Mouse (Mus musculus) right cerebral cortex, adult 18-20 months (tissue): Measurements from ENCODE around the gene Fgfr4.
"Not testable (repeated sequence)": the region's sequence is repeated elsewhere in the genome, so short reads cannot be mapped to it uniquely, and the experiment has no call there.

Experiments
- DNase-seq: peaks from one replicate; pipeline ENCODE4 v3.0.0; 2022; ENCODE audit warnings: mixed read lengths

The Fgfr4 gene

GRCm38 (mm10) chr13:55172336-55172770 is 19.9 kb downstream of the Fgfr4 start:
- no peak for DNase-seq

DNA sequence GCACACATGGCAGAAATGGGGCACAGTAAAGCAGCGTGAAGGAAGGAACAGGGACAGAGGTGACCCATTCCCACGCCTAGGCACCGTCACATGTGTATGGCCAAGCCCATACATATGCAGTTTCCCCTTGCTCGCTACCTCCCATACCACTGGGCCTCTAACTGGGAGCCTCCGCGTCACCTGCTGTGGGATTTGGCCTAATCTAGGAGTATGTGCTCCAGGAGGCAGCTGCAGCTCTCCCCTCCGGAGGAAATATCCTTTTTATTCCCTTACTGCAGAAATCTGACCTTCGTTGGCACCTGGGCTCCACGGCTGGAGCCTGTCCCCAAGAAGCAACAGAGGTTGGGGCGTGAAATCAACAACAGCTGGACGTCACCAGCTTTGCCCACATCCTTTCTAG is 21.9 kb downstream of the Fgfr4 start:
- no peak for DNase-seq

DNA sequence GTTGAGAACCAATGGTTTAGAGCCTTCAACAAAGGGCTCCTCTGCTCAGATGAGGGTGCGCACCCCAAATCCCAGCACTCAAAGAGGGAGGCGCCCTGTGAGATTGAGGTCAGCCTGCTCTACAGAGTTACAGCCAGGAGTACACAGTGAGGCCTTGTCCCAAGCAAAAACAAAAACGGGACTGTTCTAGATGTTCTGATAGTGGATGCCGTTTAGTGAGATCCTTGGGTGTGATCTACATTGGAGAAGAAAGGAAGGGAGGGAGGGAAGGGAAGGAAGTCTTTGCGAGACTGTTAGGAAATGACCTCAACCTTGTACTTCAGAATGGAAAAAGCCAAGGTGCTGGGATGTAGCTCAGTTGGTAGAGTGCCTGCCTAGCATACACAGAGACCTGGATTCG is 23.8 kb downstream of the Fgfr4 start:
- DNase-seq, result no peak

GRCm38 (mm10) chr13:55177903-55178496 is 25.6 kb downstream of the Fgfr4 start:
- DNase-seq, result no peak

DNA sequence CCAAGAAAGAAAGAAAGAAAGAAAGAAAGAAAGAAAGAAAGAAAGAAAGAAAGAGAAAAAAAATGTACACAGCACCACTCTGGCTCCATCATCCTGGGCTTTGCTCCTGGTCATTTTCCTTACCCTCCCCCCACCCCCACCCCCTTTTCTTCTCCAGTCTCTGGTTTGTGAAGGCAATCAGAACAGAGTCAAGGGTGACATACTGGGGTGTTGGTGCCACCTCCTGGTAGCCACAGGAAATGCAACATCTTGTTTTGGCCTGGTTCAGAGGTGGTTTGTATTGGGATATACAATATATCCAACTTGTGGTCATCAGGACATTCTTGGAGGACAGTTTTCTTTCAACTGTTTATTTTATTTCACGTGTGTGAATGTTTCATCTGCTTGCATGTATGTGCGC is 26.1 kb downstream of the Fgfr4 start:
- DNase-seq, result peak; percentile 59

DNA sequence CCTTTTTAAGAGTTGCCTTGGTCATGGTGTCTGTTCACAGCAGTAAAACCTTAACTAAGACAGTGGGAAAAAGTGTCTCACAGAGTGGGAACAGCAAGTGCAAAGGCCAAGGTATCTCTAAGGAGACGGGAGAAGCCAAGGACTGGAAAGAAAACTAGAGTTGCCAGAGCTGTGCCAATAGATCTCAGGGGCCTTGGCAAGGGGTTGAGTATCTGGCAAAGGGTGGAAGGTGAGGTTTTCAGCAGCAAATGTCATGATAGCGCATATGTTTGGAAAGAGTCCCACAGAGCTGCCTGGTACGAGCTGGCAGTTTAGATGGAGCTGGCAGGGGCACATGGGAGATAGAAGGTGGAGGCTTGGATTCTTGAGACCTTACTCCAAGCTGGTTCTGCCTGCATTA is 27.2 kb downstream of the Fgfr4 start:
- DNase-seq, result no peak

GRCm38 (mm10) chr13:55181786-55182172 is 29.3 kb downstream of the Fgfr4 start:
- DNase-seq, result no peak

DNA sequence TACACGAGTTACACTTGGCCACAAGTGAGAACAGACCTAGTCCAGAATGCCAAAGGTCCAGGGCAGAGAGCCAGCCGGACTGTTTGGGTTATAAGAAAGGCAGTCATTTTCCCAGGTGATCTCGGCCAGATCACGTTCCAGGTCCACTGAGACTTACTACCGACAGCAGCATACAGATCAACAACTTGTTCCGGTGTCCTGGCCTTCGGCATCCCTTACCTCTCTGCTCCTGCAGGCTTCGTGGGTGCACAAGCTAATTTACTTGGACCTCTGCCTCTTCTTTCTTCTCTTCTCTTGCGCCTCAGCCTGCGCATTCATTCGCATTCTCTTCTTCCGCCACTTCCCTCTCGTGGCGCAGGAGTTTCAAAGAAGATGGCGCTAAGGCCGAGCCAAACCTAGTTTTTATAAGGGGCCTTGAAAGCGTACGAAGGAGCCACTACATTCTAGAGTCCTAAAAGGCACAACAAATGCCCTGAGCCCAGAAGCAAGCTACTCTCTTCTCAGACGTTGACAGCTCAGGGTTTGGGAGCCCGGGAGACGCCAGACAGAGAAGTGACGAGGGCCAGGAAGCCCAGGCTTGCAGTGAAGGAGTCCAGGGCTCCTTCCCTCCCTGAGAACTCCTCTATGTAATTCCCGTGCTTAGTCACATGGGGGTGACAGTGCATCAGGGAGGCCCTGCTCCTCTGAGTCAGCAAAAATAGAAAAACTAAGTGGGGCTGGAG is 29.9 kb downstream of the Fgfr4 start:
- DNase-seq, result peak; percentile 76

- no peak for DNase-seq
Observed at GRCm38 (mm10) chr13:55183382-55183781, 30.9 kb downstream of the Fgfr4 start.

DNA sequence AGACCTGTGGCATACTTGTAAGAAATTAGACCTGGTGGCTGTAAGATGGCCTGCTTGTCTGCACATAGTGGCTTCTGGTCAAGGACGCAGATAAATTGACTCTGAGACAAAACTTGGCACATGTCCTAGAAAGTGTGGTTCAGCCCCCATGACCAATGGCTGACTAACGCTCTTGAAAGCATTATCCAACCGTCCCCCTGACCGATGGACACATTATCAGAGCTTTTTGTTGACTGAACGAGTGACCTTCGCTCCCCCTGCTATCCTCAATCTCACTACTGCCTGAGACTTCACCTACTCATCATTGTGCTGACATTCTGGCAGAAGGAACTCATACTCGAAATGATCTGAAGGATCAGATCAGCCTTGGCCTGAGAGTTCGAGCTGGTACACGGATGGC is 34.6 kb downstream of the Fgfr4 start:
- DNase-seq, result not testable (repeated sequence)

DNA sequence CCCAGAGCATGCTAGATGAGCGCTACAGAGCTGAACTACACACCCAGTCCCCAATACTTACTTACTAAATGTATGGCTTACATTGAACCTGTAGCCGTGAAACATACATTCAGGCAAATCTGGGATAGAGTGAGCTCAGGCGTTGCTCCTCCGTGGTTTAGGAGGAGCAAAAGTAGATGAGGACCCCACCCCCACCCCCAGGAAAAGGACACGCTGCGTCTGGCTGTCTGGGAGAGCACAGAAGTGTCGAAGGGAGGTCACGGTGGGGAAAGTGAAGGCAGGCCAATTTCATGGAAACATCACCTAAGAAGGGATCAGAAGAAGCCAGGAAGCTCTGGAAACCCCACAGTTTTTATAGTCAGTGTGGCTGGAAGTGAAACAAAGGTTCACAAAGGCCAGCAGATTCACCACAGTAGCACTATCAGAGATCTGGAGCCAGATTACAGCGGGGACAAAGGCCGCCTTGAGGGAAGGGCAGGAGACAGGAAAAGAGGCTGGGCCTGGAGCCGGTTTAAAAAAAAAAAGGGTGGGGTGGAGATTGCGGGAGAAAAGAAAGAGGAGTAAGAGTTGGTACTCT is 37.2 kb downstream of the Fgfr4 start:
- DNase-seq, result no peak

GRCm38 (mm10) chr13:55190121-55190868 is 37.9 kb downstream of the Fgfr4 start:
- peak; percentile 97 for DNase-seq

DNA sequence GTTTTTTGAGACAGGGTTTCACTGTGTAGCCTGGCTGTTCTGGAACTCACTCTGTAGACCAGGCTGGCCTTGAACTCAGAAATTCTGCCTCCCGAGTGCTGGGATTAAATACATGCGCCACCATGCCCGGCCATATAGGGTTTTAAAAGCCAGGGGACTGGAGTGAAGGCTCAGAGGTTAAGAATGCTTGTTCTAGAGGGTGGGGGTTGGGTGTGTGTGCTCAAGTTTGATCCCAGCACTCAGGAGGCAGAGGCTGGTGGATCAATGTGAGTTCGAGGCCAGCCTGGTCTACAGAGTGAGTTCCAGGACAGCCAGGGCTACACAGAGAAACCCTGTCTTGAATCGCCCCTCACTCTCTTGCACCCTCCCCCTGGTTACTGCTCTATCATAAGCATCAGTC is 39.1 kb downstream of the Fgfr4 start:
- no peak for DNase-seq

- not testable (repeated sequence) for DNase-seq
Observed at GRCm38 (mm10) chr13:55202758-55203157, 50.3 kb downstream of the Fgfr4 start.

DNA sequence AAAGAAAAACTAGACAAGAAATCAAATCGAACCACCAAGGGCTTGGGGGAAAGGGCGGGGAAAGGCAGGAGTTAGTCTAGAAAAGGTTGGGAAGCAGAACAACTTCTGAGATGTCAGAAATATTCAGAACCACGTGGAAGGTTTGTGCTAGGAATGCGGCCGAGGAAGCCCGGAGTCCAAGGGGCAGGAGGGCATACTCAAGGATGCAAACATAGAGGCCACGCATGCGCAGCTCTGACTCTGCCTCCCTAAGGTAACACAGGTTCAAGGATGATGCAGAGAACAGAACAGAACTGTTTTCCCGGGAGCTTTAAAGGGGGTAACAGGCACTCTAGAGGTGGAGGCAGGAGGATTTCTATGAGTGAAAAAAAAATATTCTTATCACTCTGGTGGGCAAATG is 51.3 kb downstream of the Fgfr4 start:
- DNase-seq, result no peak

DNA sequence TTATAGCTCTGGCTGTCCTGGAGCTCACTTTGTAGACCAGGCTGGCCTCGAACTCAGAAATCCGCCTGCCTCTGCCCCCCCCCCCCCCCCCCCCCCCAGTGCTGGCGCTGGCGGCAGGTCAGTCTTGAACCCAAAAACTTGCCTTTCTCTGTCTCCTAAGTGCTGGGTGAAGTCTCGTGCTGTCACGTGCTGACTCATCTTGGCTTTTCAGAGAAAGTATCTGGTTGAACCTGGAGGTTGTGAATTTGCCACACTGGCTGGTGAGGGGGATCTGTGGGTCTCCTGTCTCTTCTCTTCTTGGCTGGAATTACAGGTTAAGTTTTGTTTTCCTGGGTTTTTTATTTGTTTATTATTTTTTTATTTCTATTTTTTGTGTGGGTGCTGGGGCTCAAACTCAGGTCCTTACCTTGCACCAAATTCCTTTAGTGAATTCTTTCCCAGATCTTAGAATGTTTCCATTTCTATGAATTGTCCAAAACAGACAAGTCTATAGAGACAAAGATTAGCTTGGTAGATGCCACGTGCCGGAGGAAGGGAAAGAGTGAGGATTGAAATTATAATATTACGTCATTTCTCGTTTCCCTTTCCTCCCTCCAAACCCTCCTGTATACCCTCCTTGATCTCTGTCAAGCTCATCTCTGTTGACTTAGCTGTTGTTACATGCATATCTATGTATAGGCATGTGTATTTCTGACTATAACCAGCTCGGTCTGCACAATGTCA is 52.4 kb downstream of the Fgfr4 start:
- no peak for DNase-seq

- DNase-seq, result no peak
Observed at GRCm38 (mm10) chr13:55205448-55206205, 53.2 kb downstream of the Fgfr4 start.

DNA sequence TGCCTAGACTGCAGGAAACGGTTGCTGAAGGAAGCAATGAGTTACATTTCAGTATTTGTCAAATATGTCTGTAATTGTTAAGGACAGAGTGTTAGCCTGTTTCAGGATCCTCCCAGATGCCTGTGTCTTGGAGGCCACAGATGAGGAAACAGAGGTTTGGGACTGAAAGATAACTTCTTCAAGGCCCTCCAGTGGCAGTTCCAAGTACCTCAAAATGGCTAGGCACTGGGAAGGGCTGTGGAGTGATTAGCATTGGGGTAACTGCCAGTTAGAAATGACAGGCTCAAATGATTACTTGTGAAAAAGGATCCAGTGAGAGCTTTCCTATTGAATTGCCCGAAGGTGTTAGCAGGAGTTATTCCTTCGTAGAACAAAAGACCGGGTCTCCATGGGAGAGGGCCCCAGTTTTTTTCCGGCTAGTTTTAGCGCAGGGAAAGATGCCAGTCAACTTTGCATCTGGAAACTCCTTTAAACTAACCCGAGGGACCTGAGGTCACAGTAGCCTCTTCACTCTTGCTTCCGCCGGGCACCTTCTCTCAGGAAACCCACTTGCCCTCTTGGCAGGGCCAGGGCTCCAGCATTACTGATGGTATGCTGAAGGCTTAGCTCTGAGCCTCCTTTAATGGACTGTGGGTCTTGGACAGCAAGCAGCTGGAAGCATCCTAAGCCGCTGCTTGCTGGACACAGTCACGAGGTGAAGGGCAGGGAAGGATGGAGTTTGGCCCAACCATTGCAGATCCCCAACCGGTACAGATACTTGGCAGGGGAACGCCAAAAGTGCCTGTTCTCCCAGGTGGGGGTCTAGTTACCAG is 56.6 kb downstream of the Fgfr4 start:
- DNase-seq, result no peak

DNA sequence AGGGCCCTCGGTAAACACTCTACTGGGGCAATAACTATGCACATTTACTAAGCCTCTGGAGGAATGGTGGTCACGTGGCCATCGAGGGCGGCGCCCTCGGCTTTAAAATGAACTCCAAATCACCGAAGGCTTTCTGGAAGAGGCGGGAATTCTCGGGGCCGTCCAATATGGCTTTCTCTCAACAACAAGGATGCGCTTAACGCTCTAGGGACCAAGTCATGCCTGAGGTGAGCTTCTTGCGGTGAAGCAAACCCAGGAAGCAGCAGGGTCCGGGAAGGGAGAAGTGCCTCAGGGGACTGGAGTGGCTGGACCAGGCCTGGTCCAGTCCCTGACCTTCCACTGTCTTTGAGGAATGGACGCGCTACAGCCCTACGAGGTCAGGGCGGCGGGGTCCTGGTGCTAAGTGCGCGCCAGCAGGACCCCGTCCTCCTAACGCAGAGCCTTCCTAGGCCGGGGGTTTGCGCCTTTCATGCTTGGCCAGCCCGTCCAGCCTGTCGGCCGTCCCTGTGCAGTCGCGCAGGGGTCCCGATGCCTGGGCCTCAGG is 57.3 kb downstream of the Fgfr4 start, which contains the start of gene Nsd1:
Gene Nsd1 (plus strand): TSS at position 134 of the 544 bp plus-strand sequence.
- no peak for DNase-seq

GRCm38 (mm10) chr13:55210193-55210970 is 57.9 kb downstream of the Fgfr4 start:
- DNase-seq, result peak; percentile 47
